Mouse (Mus musculus): ENCODE measurements around the gene Cgnl1. TPM values are rescaled to one million over a fixed set of nuclear protein-coding genes. Genes with fewer than 3 reads are reported as not detected.

Gene Cgnl1
- total RNA-seq, 2 experiments from 2014 or later: 29.6 to 35.1 TPM

DNA sequence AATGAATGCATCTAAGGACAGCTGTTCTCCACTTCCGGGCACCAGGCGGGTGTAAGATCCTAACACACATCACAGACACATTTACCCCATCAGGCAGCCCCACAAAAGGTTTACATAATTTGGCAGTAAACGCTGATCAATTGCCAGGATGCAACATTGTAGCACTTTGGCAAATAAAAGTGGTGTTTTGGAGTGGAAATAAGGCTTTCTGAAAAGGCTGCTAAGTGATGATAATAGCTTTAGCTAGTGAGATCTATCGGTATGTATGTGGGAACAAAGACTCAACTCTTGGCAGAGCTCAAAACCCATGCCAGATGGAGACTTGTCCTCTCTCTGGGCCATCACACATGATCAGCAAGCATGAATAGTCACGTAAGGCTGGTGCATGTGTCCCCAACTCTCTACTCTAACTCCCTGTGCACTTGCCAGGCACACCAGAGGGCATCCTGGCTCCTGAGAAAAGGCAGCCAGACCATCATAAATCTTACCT lies 42.5 kb downstream of the Cgnl1 start:
- intact Hi-C loops (cut with DNase I): no loop called here

GRCm38 (mm10) chr9:71727233-71727632 lies 44.2 kb downstream of the Cgnl1 start:
- intact Hi-C loops (cut with DNase I): no loop called here
- DNase-seq: no peak

More for the DNA sequence above, 42.5 kb downstream of the Cgnl1 start:
- no peak for DNase-seq

DNA sequence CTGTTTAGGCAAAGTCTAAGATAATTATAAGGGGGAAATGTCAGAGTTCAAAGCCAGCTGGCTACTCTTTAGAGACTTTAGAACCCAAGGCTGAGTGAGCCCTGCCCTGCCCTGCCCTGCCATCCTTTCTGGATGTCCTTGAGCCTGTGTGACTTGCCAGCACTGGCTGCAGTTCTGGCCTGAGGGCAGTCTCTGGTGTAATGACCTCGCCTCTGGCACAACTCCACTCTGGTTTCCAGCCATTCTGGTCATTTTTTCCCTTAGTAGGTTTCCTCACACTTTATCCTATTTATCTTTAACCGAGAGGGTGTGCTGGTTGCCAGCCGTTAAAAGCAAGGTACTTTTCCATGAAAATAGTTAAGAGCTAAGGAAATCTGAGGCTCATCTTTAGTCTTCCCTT lies 45.3 kb downstream of the Cgnl1 start:
- intact Hi-C loops (cut with DNase I): no loop called here
- peak; percentile 46 to 51 for DNase-seq

DNA sequence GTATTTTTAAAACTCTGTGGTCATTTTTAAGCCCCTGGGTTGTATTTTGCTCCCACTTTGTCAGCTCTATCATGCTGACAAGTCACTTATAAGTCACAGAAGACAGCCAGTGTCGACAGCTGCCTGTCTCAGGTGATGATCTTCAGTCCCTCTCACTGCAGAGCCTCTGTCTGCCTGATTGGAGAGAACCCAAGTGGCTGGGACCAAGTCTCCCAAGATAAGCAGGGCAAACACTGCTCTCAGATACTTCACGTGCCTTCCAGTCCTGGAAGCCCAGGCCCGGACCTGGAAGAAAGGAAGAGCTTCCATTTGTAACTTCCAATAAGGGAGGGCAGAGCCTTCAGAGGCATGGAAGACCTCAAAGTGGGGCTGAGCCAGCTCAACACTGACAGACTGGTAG lies 49.0 kb downstream of the Cgnl1 start:
- intact Hi-C loops (cut with DNase I): loop anchor here (5.0 kb wide), 1 partner anchor 45 kb away; no protein-coding TSS in a partner anchor
- DNase-seq: peak in 1 of 2 experiments; percentile 28

DNA sequence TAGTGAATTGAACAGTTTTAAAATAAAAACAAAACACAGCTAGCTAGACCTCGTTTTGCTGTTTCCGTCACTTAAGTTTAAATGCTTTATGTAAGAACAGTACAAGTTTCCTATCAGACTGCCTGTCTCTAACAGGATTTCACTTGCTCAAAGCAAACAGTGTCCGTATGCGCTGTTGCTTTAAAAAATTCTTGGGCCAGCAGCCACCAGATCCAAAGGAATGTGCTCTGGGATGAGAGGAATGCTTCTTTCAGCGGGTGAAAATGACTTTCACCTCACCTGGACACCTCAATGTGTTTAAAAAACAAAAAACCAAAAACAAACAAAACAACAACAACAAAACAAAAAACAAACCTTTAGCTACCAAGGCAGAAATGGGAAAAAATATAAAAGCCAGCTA lies 54.4 kb downstream of the Cgnl1 start:
- intact Hi-C loops (cut with DNase I): no loop called here

GRCm38 (mm10) chr9:71710776-71711175 lies 60.6 kb downstream of the Cgnl1 start:
- DNase-seq: no peak
- intact Hi-C loops (cut with DNase I): no loop called here

More for the DNA sequence above, 54.4 kb downstream of the Cgnl1 start:
- DNase-seq: peak in 1 of 2 experiments; percentile 45

DNA sequence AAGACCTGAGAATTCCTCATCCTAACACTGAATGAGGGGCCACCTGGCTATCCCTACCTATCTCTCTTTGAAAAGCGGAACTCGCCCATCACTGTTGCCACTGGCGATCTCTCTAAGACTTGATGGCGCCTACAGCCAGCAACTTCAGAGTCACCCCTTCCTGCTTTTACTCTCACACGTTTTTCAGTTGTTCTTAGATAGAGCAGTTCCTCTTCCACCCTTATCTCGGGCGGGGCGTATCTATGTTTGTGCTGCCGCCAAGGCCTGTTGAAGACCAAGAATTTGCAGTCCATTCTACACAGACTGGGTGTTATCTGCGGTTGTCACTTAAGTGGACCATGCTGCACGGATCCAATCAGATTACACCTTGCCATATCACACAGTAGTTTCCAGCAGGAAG lies 62.2 kb downstream of the Cgnl1 start:
- intact Hi-C loops (cut with DNase I): no loop called here
- DNase-seq: peak in 1 of 2 experiments; percentile 24

GRCm38 (mm10) chr9:71707989-71708388 lies 63.4 kb downstream of the Cgnl1 start:
- intact Hi-C loops (cut with DNase I): no loop called here
- no peak for DNase-seq

- no peak for DNase-seq
- intact Hi-C loops (cut with DNase I): no loop called here
Observed at GRCm38 (mm10) chr9:71704332-71705014, 66.9 kb downstream of the Cgnl1 start.

GRCm38 (mm10) chr9:71699087-71699486 lies 72.3 kb downstream of the Cgnl1 start:
- intact Hi-C loops (cut with DNase I): no loop called here
- DNase-seq: no peak

GRCm38 (mm10) chr9:71698116-71698515 lies 73.3 kb downstream of the Cgnl1 start:
- DNase-seq: no peak
- intact Hi-C loops (cut with DNase I): no loop called here

DNA sequence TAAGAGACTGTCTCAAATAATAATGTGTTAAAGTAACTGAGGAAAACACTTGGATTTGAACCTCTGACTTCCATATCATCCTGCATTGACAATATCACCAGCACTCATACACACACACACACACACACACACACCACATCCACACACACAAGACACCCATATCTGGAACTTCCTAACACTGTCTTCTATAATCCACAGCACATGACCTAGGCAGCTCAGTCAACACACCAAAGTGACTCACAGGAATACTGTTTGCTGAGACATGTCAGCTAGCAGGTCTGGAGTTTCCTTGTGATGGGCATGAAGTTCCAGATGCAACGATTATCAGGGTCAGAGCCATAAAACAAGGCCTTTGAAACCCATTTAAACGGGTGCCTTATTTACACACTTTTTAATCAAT lies 74.2 kb downstream of the Cgnl1 start:
- intact Hi-C loops (cut with DNase I): no loop called here
- DNase-seq: no peak

GRCm38 (mm10) chr9:71696762-71697161 lies 74.6 kb downstream of the Cgnl1 start:
- intact Hi-C loops (cut with DNase I): no loop called here

GRCm38 (mm10) chr9:71695133-71695532 lies 76.3 kb downstream of the Cgnl1 start:
- intact Hi-C loops (cut with DNase I): no loop called here
- DNase-seq: no peak

More at GRCm38 (mm10) chr9:71696762-71697161, 74.6 kb downstream of the Cgnl1 start:
- peak; percentile 41 to 58 for DNase-seq

GRCm38 (mm10) chr9:71694223-71694622 lies 77.2 kb downstream of the Cgnl1 start:
- no peak for DNase-seq
- intact Hi-C loops (cut with DNase I): no loop called here

DNA sequence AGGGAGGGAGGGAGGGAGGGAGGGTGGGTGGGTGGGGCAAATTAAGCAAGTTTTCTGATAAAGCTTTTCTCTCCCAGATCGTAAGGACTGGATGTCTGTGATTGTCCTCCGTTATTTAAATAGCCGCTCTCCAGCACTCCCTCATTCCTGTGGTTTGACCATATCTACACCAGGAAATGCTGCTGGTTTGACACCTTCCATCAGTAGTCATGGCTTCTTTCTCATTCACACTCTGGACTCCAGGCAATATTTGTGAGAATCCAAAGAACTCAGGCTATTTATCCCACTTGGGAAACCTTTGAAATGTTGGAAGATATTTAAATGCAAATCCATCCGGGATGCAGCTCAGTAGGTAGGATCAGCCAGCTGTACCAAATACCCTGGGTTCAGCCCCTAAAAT lies 77.6 kb downstream of the Cgnl1 start:
- intact Hi-C loops (cut with DNase I): no loop called here
- no peak for DNase-seq

DNA sequence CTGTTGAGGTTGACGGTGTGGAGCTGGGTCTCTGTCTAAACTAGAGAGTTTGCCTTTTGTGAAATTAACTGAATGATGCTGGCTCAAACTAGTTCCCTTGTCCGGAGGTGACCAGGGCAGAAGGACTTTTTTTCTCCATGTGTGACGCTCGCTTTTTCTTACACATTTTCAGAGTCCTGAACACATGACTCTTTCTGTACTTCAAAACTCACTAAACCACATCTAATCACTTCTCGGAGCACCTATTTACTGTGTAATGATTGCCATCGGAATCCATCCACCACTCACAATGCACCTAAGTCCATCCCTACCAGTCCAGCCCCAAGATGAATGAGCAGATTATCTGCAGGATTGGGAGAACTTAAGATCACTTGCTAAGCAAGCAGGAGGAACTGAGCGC lies 79.2 kb downstream of the Cgnl1 start:
- DNase-seq: no peak
- intact Hi-C loops (cut with DNase I): no loop called here

DNA sequence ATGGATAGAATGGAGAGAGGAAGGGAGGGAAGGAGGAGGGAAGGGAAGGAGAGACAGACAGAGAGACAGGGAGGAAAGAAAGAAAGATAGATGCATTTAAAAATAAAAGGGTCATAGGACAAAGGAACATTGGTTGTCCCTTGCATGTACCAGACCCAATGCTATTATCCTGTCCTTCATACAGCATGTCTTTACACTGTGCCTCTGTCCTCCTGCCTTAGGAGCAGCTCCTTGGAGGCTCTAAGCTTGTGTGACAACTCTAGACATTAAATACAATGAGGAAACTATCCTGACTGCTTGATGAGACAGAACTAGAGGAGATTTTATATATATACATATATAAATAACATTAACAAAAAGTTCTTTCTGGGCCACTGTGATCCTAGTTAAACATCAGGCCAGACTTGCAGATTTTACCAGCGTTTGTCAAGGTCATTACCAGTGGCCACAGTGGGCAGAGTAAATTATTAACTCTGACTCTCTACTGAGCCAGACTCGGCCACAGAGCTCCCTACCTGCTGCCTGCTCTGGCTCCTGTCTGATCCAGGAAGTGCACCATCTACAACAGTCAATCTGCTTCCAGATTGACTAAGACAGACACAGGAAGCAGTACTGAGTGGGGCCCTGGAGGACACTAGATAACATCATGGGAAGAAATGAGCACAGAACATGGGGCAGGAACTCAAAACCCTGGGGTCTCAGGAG lies 81.9 kb downstream of the Cgnl1 start:
- intact Hi-C loops (cut with DNase I): no loop called here
- DNase-seq: no peak

DNA sequence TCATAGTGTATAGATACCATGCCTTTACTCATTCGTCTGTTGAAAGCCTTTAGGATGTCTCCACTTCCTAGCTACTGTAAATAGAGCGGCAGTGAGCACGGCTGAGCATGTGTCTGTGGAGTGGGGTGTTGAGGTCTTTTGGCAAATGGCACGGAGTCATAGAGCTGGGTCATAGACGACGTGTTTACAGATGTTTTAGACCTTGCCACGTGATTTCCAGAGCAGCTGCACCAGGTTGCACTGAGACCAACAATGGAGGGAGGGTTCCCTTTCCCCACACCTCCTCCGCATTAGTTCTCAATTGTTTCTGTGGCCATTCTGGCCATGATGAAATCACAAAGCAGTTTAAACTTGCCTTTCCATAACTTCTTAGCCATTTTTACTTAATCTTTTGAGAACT lies 84.9 kb downstream of the Cgnl1 start:
- no peak for DNase-seq
- intact Hi-C loops (cut with DNase I): no loop called here

- intact Hi-C loops (cut with DNase I): no loop called here
- no peak for DNase-seq
Observed at GRCm38 (mm10) chr9:71684772-71685171, 86.6 kb downstream of the Cgnl1 start.

GRCm38 (mm10) chr9:71680381-71680780 lies 91.0 kb downstream of the Cgnl1 start:
- DNase-seq: no peak
- intact Hi-C loops (cut with DNase I): no loop called here
